Mouse (Mus musculus): ENCODE measurements around the gene Brd1. TPM values are rescaled to one million over a fixed set of nuclear protein-coding genes. Genes with fewer than 3 reads are reported as not detected.
A peak's percentile ranks its signal among the peaks of the same experiment; 100 is the strongest.

Brd1 gene
- polyA plus RNA-seq, 1 experiment from 2014 or later: 30.5 TPM

- Histone ChIP-seq H3K4me2 (no peak overlapping the region), H3K4me3 (no peak overlapping the region), H3K4me1 (no peaks in the 10 kb centered on the region), H3K36me3 (ENCODE audit: poor library complexity, severe bottlenecking) (peaks cover 99% of the 10 kb centered on the region), H3K27me3 (no peaks in the 10 kb centered on the region), H3K9me3 (replicated peaks) (no peaks in the 10 kb centered on the region), H3K9ac (no peak overlapping the region), H3K27ac (no peak overlapping the region)
- ATAC-seq: no peak
- 83% methylated on average over 1 of the region's 1 CpGs for WGBS
Measured at GRCm38 (mm10) chr15:88704284-88704683, 29.7 kb downstream of the Brd1 start.

GRCm38 (mm10) chr15:88702501-88702900 is 31.5 kb downstream of the Brd1 start:
- no peak for ATAC-seq
- H3K4me1 ChIP-seq: no peaks in the 10 kb centered on the region

GRCm38 (mm10) chr15:88700759-88701158 is 33.3 kb downstream of the Brd1 start:
- 0 out of 2 replicates have a peak, but pooled peaks have one; percentile 21 for ATAC-seq
- 87% methylated on average over 18 of the region's 18 CpGs for WGBS
- Histone ChIP-seq H3K4me1 (no peaks in the 10 kb centered on the region), H3K4me2 (no peak overlapping the region), H3K9me3 (replicated peaks) (no peaks in the 10 kb centered on the region), H3K27ac (no peak overlapping the region), H3K36me3 (ENCODE audit: poor library complexity, severe bottlenecking) (peaks cover 98% of the 10 kb centered on the region), H3K27me3 (no peaks in the 10 kb centered on the region), H3K4me3 (no peak overlapping the region), H3K9ac (no peak overlapping the region)

More at GRCm38 (mm10) chr15:88702501-88702900, 31.5 kb downstream of the Brd1 start:
- H3K4me2 ChIP-seq: no peak overlapping the region
- no peak overlapping the region for H3K4me3 ChIP-seq
- H3K27ac ChIP-seq: no peak overlapping the region
- no peak overlapping the region for H3K9ac ChIP-seq
- no peaks in the 10 kb centered on the region for H3K9me3 ChIP-seq (replicated peaks)
- H3K36me3 ChIP-seq (ENCODE audit: poor library complexity, severe bottlenecking): peaks cover 99% of the 10 kb centered on the region
- H3K27me3 ChIP-seq: no peaks in the 10 kb centered on the region
- 46% methylated on average over 3 of the region's 3 CpGs for WGBS

GRCm38 (mm10) chr15:88699508-88699907 is 34.5 kb downstream of the Brd1 start:
- Histone ChIP-seq H3K27me3 (no peaks in the 10 kb centered on the region), H3K9ac (no peak overlapping the region), H3K4me2 (no peak overlapping the region), H3K36me3 (ENCODE audit: poor library complexity, severe bottlenecking) (peaks cover 98% of the 10 kb centered on the region), H3K4me1 (peaks cover 3% of the 10 kb centered on the region), H3K4me3 (no peak overlapping the region), H3K9me3 (replicated peaks) (no peaks in the 10 kb centered on the region), H3K27ac (no peak overlapping the region)
- WGBS: 88% methylated on average over 5 of the region's 5 CpGs
- no peak for ATAC-seq

- ATAC-seq: no peak
- H3K36me3 ChIP-seq (ENCODE audit: poor library complexity, severe bottlenecking): peaks cover 97% of the 10 kb centered on the region
- WGBS: 88% methylated on average over 5 of the region's 5 CpGs
Measured at GRCm38 (mm10) chr15:88697586-88697985, 36.4 kb downstream of the Brd1 start.

GRCm38 (mm10) chr15:88696055-88696454 is 38.0 kb downstream of the Brd1 start:
- Histone ChIP-seq H3K4me3 (no peak overlapping the region), H3K9me3 (replicated peaks) (no peaks in the 10 kb centered on the region), H3K9ac (no peak overlapping the region), H3K27ac (no peak overlapping the region), H3K4me2 (no peak overlapping the region), H3K27me3 (no peaks in the 10 kb centered on the region), H3K36me3 (ENCODE audit: poor library complexity, severe bottlenecking) (peaks cover 95% of the 10 kb centered on the region), H3K4me1 (peaks cover 9% of the 10 kb centered on the region)
- WGBS: 94% methylated on average over 7 of the region's 7 CpGs
- ATAC-seq: no peak

More at GRCm38 (mm10) chr15:88697586-88697985, 36.4 kb downstream of the Brd1 start:
- Histone ChIP-seq H3K4me1 (peaks cover 9% of the 10 kb centered on the region), H3K4me2 (no peak overlapping the region), H3K4me3 (no peak overlapping the region), H3K9ac (no peak overlapping the region), H3K27ac (no peak overlapping the region), H3K27me3 (no peaks in the 10 kb centered on the region), H3K9me3 (replicated peaks) (no peaks in the 10 kb centered on the region)

- peaks cover 9% of the 10 kb centered on the region for H3K4me1 ChIP-seq
- 63% methylated on average over 5 of the region's 5 CpGs for WGBS
- H3K36me3 ChIP-seq (ENCODE audit: poor library complexity, severe bottlenecking): peaks cover 95% of the 10 kb centered on the region
- H3K27ac ChIP-seq: no peak overlapping the region
- H3K9me3 ChIP-seq (replicated peaks): no peaks in the 10 kb centered on the region
- no peak for ATAC-seq
- H3K4me3 ChIP-seq: no peak overlapping the region
- H3K9ac ChIP-seq: no peak overlapping the region
- H3K4me2 ChIP-seq: no peak overlapping the region
- H3K27me3 ChIP-seq: no peaks in the 10 kb centered on the region
Measured at GRCm38 (mm10) chr15:88694033-88694432, 40.0 kb downstream of the Brd1 start.

- peaks cover 9% of the 10 kb centered on the region for H3K4me1 ChIP-seq
- ATAC-seq: no peak
- H3K27ac ChIP-seq: no peak overlapping the region
- no peaks in the 10 kb centered on the region for H3K9me3 ChIP-seq (replicated peaks)
- no peak overlapping the region for H3K9ac ChIP-seq
- H3K27me3 ChIP-seq: no peaks in the 10 kb centered on the region
- H3K36me3 ChIP-seq (ENCODE audit: poor library complexity, severe bottlenecking): peaks cover 95% of the 10 kb centered on the region
- WGBS: 86% methylated on average over 9 of the region's 9 CpGs
- H3K4me2 ChIP-seq: no peak overlapping the region
- no peak overlapping the region for H3K4me3 ChIP-seq
Measured at GRCm38 (mm10) chr15:88692720-88693119, 41.3 kb downstream of the Brd1 start.

GRCm38 (mm10) chr15:88691129-88691528 is 42.9 kb downstream of the Brd1 start:
- Histone ChIP-seq H3K4me3 (no peak overlapping the region), H3K27ac (no peak overlapping the region), H3K27me3 (no peaks in the 10 kb centered on the region), H3K36me3 (ENCODE audit: poor library complexity, severe bottlenecking) (peaks cover 95% of the 10 kb centered on the region), H3K9ac (no peak overlapping the region), H3K9me3 (replicated peaks) (no peaks in the 10 kb centered on the region), H3K4me1 (peaks cover 9% of the 10 kb centered on the region), H3K4me2 (no peak overlapping the region)
- WGBS: 96% methylated on average over 12 of the region's 12 CpGs
- ATAC-seq: no peak

GRCm38 (mm10) chr15:88688120-88688519 is 45.9 kb downstream of the Brd1 start:
- Histone ChIP-seq H3K4me1 (no peaks in the 10 kb centered on the region), H3K9ac (no peak overlapping the region), H3K4me3 (no peak overlapping the region), H3K9me3 (replicated peaks) (no peaks in the 10 kb centered on the region), H3K27ac (no peak overlapping the region), H3K27me3 (no peaks in the 10 kb centered on the region), H3K4me2 (no peak overlapping the region), H3K36me3 (ENCODE audit: poor library complexity, severe bottlenecking) (peaks cover 92% of the 10 kb centered on the region)
- WGBS: 96% methylated on average over 10 of the region's 10 CpGs
- no peak for ATAC-seq

GRCm38 (mm10) chr15:88686725-88687124 is 47.3 kb downstream of the Brd1 start:
- Histone ChIP-seq H3K36me3 (ENCODE audit: poor library complexity, severe bottlenecking) (peaks cover 84% of the 10 kb centered on the region), H3K9me3 (replicated peaks) (no peaks in the 10 kb centered on the region), H3K4me1 (no peaks in the 10 kb centered on the region), H3K27ac (no peak overlapping the region), H3K4me2 (no peak overlapping the region), H3K4me3 (no peak overlapping the region), H3K9ac (no peak overlapping the region), H3K27me3 (no peaks in the 10 kb centered on the region)
- WGBS: 92% methylated on average over 5 of the region's 5 CpGs
- ATAC-seq: no peak

GRCm38 (mm10) chr15:88684039-88684438 is 50.0 kb downstream of the Brd1 start:
- Histone ChIP-seq H3K9me3 (replicated peaks) (no peaks in the 10 kb centered on the region), H3K4me3 (no peak overlapping the region), H3K36me3 (ENCODE audit: poor library complexity, severe bottlenecking) (peaks cover 57% of the 10 kb centered on the region), H3K9ac (no peak overlapping the region), H3K4me1 (0 out of 2 replicates have a peak, but pooled peaks cover 4% of the 10 kb centered on the region), H3K4me2 (no peak overlapping the region), H3K27ac (no peak overlapping the region), H3K27me3 (no peaks in the 10 kb centered on the region)
- WGBS: 94% methylated on average over 6 of the region's 6 CpGs
- no peak for ATAC-seq

GRCm38 (mm10) chr15:88680931-88681330 is 53.1 kb downstream of the Brd1 start:
- H3K27ac ChIP-seq: no peak overlapping the region
- H3K36me3 ChIP-seq (ENCODE audit: poor library complexity, severe bottlenecking): peaks cover 28% of the 10 kb centered on the region
- H3K4me3 ChIP-seq: no peak overlapping the region
- no peaks in the 10 kb centered on the region for H3K27me3 ChIP-seq
- WGBS: 70% methylated on average over 5 of the region's 5 CpGs
- 0 out of 2 replicates have a peak, but pooled peaks cover 4% of the 10 kb centered on the region for H3K4me1 ChIP-seq
- H3K9me3 ChIP-seq (replicated peaks): no peaks in the 10 kb centered on the region
- H3K4me2 ChIP-seq: no peak overlapping the region
- ATAC-seq: no peak
- H3K9ac ChIP-seq: no peak overlapping the region

All from forebrain, embryonic 13.5 days (tissue).